Mouse (Mus musculus) frontal cortex, postnatal 14 days (tissue): ENCODE measurements at regions not wholly inside any gene's neighbourhood (a gene's known extent, or its start where the extent isn't known, plus 50 kb on each side); places are given as distances from the start of the nearest gene placed in this dataset.

ENCODE experiments used
- DNase-seq, 2 experiments: peaks; one replicate each; pipeline ENCODE4 v3.0.0; 2022; ENCODE audit warnings: low spot score in 2 of 2

GRCm38 (mm10) chr2:75061456-75062188, 236.0 kb downstream of the Mtx2 start:
- DNase-seq, result no peak

GRCm38 (mm10) chr2:75062189-75062510, 236.5 kb downstream of the Mtx2 start:
- DNase-seq, result no peak

GRCm38 (mm10) chr2:75064406-75065115, 239.0 kb downstream of the Mtx2 start:
- DNase-seq, result no peak

- no peak for DNase-seq
Observed at GRCm38 (mm10) chr2:75065304-75065703, 239.7 kb downstream of the Mtx2 start.

- no peak for DNase-seq
Observed at GRCm38 (mm10) chr2:75069321-75069720, 243.7 kb downstream of the Mtx2 start.

- no peak for DNase-seq
Observed at GRCm38 (mm10) chr2:75072021-75072420, 246.4 kb downstream of the Mtx2 start.

GRCm38 (mm10) chr2:75072471-75072870, 246.9 kb downstream of the Mtx2 start:
- DNase-seq, result no peak

- no peak for DNase-seq
Observed at GRCm38 (mm10) chr2:75073178-75073577, 247.6 kb downstream of the Mtx2 start.

- no peak for DNase-seq
Observed at GRCm38 (mm10) chr2:75087164-75087563, 261.6 kb downstream of the Mtx2 start.

GRCm38 (mm10) chr2:75089186-75089585, 263.6 kb downstream of the Mtx2 start:
- no peak for DNase-seq

- no peak for DNase-seq
Observed at GRCm38 (mm10) chr2:75089616-75090015, 264.0 kb downstream of the Mtx2 start.

GRCm38 (mm10) chr2:75090439-75090838, 264.8 kb downstream of the Mtx2 start:
- no peak for DNase-seq

GRCm38 (mm10) chr2:75101501-75101900, 275.9 kb downstream of the Mtx2 start:
- no peak for DNase-seq

- no peak for DNase-seq
Observed at GRCm38 (mm10) chr2:75112751-75113150, 287.1 kb downstream of the Mtx2 start.

- no peak for DNase-seq
Observed at GRCm38 (mm10) chr2:75114375-75114774, 288.8 kb downstream of the Mtx2 start.

GRCm38 (mm10) chr2:75118348-75118926, 292.8 kb downstream of the Mtx2 start:
- no peak for DNase-seq

GRCm38 (mm10) chr2:75119599-75119998, 294.0 kb downstream of the Mtx2 start:
- DNase-seq, result no peak

- DNase-seq, result no peak
Observed at GRCm38 (mm10) chr2:75133298-75134080, 307.9 kb downstream of the Mtx2 start.

- DNase-seq, result no peak
Observed at GRCm38 (mm10) chr2:75136618-75137017, 311.0 kb downstream of the Mtx2 start.

- DNase-seq, result no peak
Observed at GRCm38 (mm10) chr2:75137133-75137982, 311.8 kb downstream of the Mtx2 start.
